Mouse (Mus musculus): ENCODE data around the gene Tasp1. TPM values are rescaled to one million over a fixed set of nuclear protein-coding genes. Genes with fewer than 3 reads are reported as not detected.
A peak's percentile ranks its signal among the peaks of the same experiment; 100 is the strongest.

Gene Tasp1
- polyA plus RNA-seq, 2 experiments = 6.1 to 13.9 TPM

GRCm38 (mm10) chr2:140058125-140058524, 8.5 kb downstream of the Tasp1 start:
- H3K4me2 ChIP-seq (ENCODE audit: low read depth) = no peak overlapping the region
- ATAC-seq (ENCODE audit: insufficient read depth) = no peak
- no peak overlapping the region for H3K27ac ChIP-seq
- no peaks in the 10 kb centered on the region for H3K27me3 ChIP-seq (ENCODE audit: control insufficient read depth, insufficient read depth, low read length)
- TF ChIP-seq EP300 (IDR thresholded peaks at IDR 0.05; ENCODE audit: low read depth) (no peak), CTCF (IDR thresholded peaks at IDR 0.05; ENCODE audit: low read depth) (no peak)
- no peak overlapping the region for H3K4me3 ChIP-seq (ENCODE audit: insufficient read depth in 1 of 2, low read depth in 2 of 2, low read length in 2 of 2)
- peaks cover 12 to 17% of the 10 kb centered on the region in 2 experiments for H3K4me1 ChIP-seq (replicated peaks; ENCODE audit: control insufficient read depth in 2 of 2, insufficient read depth in 2 of 2, low read length in 1 of 2)
- H3K9me3 ChIP-seq (ENCODE audit: control insufficient read depth, low read length) = no peaks in the 10 kb centered on the region
- DNase-seq (ENCODE audit: low read depth in 3 of 3, low spot score in 3 of 3) = no peak
- peaks cover 5% of the 10 kb centered on the region; the same call in 1 of the 2 replicates for H3K36me3 ChIP-seq (replicated peaks; ENCODE audit: control insufficient read depth, insufficient read depth, low read depth)
- H3K9ac ChIP-seq (replicated peaks) = no peak overlapping the region
- WGBS (ENCODE audit: insufficient replicate concordance) = 60% methylated on average over 6 of the region's 6 CpGs

GRCm38 (mm10) chr2:140051607-140052126, 14.9 kb downstream of the Tasp1 start:
- WGBS (ENCODE audit: insufficient replicate concordance) = 59% methylated on average over 2 of the region's 2 CpGs
- no peaks in the 10 kb centered on the region for H3K27me3 ChIP-seq (ENCODE audit: control insufficient read depth, insufficient read depth, low read length)

GRCm38 (mm10) chr2:140042522-140043131, 24.0 kb downstream of the Tasp1 start:
- no peak for DNase-seq (ENCODE audit: low read depth in 3 of 3, low spot score in 3 of 3)
- Histone ChIP-seq H3K9ac (replicated peaks) (no peak overlapping the region), H3K9me3 (ENCODE audit: control insufficient read depth, low read length) (no peaks in the 10 kb centered on the region), H3K27me3 (ENCODE audit: control insufficient read depth, insufficient read depth, low read length) (no peaks in the 10 kb centered on the region), H3K27ac (no peak overlapping the region), H3K4me3 (ENCODE audit: insufficient read depth in 1 of 2, low read depth in 2 of 2, low read length in 2 of 2) (no peak overlapping the region), H3K4me1 (replicated peaks; ENCODE audit: control insufficient read depth in 2 of 2, insufficient read depth in 2 of 2, low read length in 1 of 2) (no peaks in the 10 kb centered on the region), H3K4me2 (ENCODE audit: low read depth) (no peak overlapping the region), H3K36me3 (replicated peaks; ENCODE audit: control insufficient read depth, insufficient read depth, low read depth) (peaks cover 4% of the 10 kb centered on the region)
- no peak for TF ChIP-seq CTCF (IDR thresholded peaks at IDR 0.05; ENCODE audit: low read depth)
- no peak for TF ChIP-seq EP300 (IDR thresholded peaks at IDR 0.05; ENCODE audit: low read depth)
- no peak for ATAC-seq (ENCODE audit: insufficient read depth)
- 76% methylated on average over 2 of the region's 2 CpGs for WGBS (ENCODE audit: insufficient replicate concordance)

More at GRCm38 (mm10) chr2:140051607-140052126, 14.9 kb downstream of the Tasp1 start:
- no peak for TF ChIP-seq EP300 (IDR thresholded peaks at IDR 0.05; ENCODE audit: low read depth)
- no peak for TF ChIP-seq CTCF (IDR thresholded peaks at IDR 0.05; ENCODE audit: low read depth)
- Histone ChIP-seq H3K9me3 (ENCODE audit: control insufficient read depth, low read length) (no peaks in the 10 kb centered on the region), H3K4me3 (ENCODE audit: insufficient read depth in 1 of 2, low read depth in 2 of 2, low read length in 2 of 2) (no peak overlapping the region), H3K27ac (no peak overlapping the region), H3K36me3 (replicated peaks; ENCODE audit: control insufficient read depth, insufficient read depth, low read depth) (peaks cover 10% of the 10 kb centered on the region), H3K4me1 (replicated peaks; ENCODE audit: control insufficient read depth in 2 of 2, insufficient read depth in 2 of 2, low read length in 1 of 2) (no peaks in the 10 kb centered on the region; a peak in 1 of 4 replicates), H3K4me2 (ENCODE audit: low read depth) (no peak overlapping the region), H3K9ac (replicated peaks) (no peak overlapping the region)
- DNase-seq (ENCODE audit: low read depth in 3 of 3, low spot score in 3 of 3) (no peak), ATAC-seq (ENCODE audit: insufficient read depth) (no peak)

- DNase-seq (ENCODE audit: low read depth in 3 of 3, low spot score in 3 of 3) (no peak), ATAC-seq (ENCODE audit: insufficient read depth) (no peak)
- no peak overlapping the region for H3K4me3 ChIP-seq (ENCODE audit: insufficient read depth in 1 of 2, low read depth in 2 of 2, low read length in 2 of 2)
- no peaks in the 10 kb centered on the region for H3K27me3 ChIP-seq (ENCODE audit: control insufficient read depth, insufficient read depth, low read length)
- H3K9me3 ChIP-seq (ENCODE audit: control insufficient read depth, low read length) = no peaks in the 10 kb centered on the region
- H3K9ac ChIP-seq (replicated peaks) = no peak overlapping the region
- no peak overlapping the region for H3K4me2 ChIP-seq (ENCODE audit: low read depth)
- no peak overlapping the region for H3K27ac ChIP-seq
- peaks cover 3% of the 10 kb centered on the region for H3K36me3 ChIP-seq (replicated peaks; ENCODE audit: control insufficient read depth, insufficient read depth, low read depth)
- TF ChIP-seq EP300 (IDR thresholded peaks at IDR 0.05; ENCODE audit: low read depth) (no peak), CTCF (IDR thresholded peaks at IDR 0.05; ENCODE audit: low read depth) (no peak)
- WGBS (ENCODE audit: insufficient replicate concordance) = 83% methylated on average over 10 of the region's 10 CpGs
- no peaks in the 10 kb centered on the region for H3K4me1 ChIP-seq (replicated peaks; ENCODE audit: control insufficient read depth in 2 of 2, insufficient read depth in 2 of 2, low read length in 1 of 2)
These were observed 24.5 kb downstream of the Tasp1 start for GRCm38 (mm10) chr2:140042081-140042480.

GRCm38 (mm10) chr2:140037459-140037858, 29.1 kb downstream of the Tasp1 start:
- H3K4me3 ChIP-seq (ENCODE audit: insufficient read depth in 1 of 2, low read depth in 2 of 2, low read length in 2 of 2) = no peak overlapping the region
- no peak overlapping the region for H3K27ac ChIP-seq
- H3K9me3 ChIP-seq (ENCODE audit: control insufficient read depth, low read length) = no peaks in the 10 kb centered on the region
- no peak overlapping the region for H3K4me2 ChIP-seq (ENCODE audit: low read depth)
- TF ChIP-seq EP300 (IDR thresholded peaks at IDR 0.05; ENCODE audit: low read depth) (no peak), CTCF (IDR thresholded peaks at IDR 0.05; ENCODE audit: low read depth) (no peak)
- no peaks in the 10 kb centered on the region for H3K27me3 ChIP-seq (ENCODE audit: control insufficient read depth, insufficient read depth, low read length)
- H3K4me1 ChIP-seq (replicated peaks; ENCODE audit: control insufficient read depth in 2 of 2, insufficient read depth in 2 of 2, low read length in 1 of 2) = no peaks in the 10 kb centered on the region
- ATAC-seq (ENCODE audit: insufficient read depth) = 0 out of 2 replicates have a peak, but pooled peaks have one; percentile 8
- H3K9ac ChIP-seq (replicated peaks) = no peak overlapping the region
- DNase-seq (ENCODE audit: low read depth in 3 of 3, low spot score in 3 of 3) = no peak
- WGBS (ENCODE audit: insufficient replicate concordance) = 84% methylated on average over 2 of the region's 2 CpGs
- no peaks in the 10 kb centered on the region; the same call in none of the 2 replicates for H3K36me3 ChIP-seq (replicated peaks; ENCODE audit: control insufficient read depth, insufficient read depth, low read depth)

Measured in liver, embryonic 14.5 days (tissue).